Mouse (Mus musculus) liver, adult (tissue): ENCODE results near the gene Selenov.

ENCODE experiments used
- GATA4 ChIP-seq: IDR thresholded peaks from 2 replicates; pipeline ENCODE4 v1.6.1; 2014; ENCODE audit warnings: mild to moderate bottlenecking, low read length; ENCODE audit not compliant: insufficient replicate concordance

Gene Selenov

GRCm38 (mm10) chr7:28309737-28310136 lies 18.8 kb upstream of the Selenov start:
- no peak for TF ChIP-seq GATA4

- no peak for TF ChIP-seq GATA4
Observed at GRCm38 (mm10) chr7:28306216-28306615, 15.2 kb upstream of the Selenov start.

- TF ChIP-seq GATA4, result no peak
Observed at GRCm38 (mm10) chr7:28305641-28306040, 14.7 kb upstream of the Selenov start.

GRCm38 (mm10) chr7:28301616-28302433 lies 10.8 kb upstream of the Selenov start, which contains the start of gene Dll3:
Gene Dll3 (minus strand): TSS chr7:28302238.
- no peak for TF ChIP-seq GATA4

- no peak for TF ChIP-seq GATA4
Observed at GRCm38 (mm10) chr7:28298837-28299625, 8.0 kb upstream of the Selenov start.

GRCm38 (mm10) chr7:28294481-28294880 lies 3.5 kb upstream of the Selenov start:
- TF ChIP-seq GATA4, result no peak

GRCm38 (mm10) chr7:28290165-28290564 lies 821 bp downstream of the Selenov start:
- no peak for TF ChIP-seq GATA4

GRCm38 (mm10) chr7:28280630-28281029 lies 10.4 kb downstream of the Selenov start:
- no peak for TF ChIP-seq GATA4

- TF ChIP-seq GATA4, result no peak
Observed at GRCm38 (mm10) chr7:28278279-28278652, 12.7 kb downstream of the Selenov start.

- no peak for TF ChIP-seq GATA4
Observed at GRCm38 (mm10) chr7:28277615-28278278, 13.2 kb downstream of the Selenov start, which contains the start of gene Eid2b. Gene Eid2b (plus strand): TSS chr7:28277739.

GRCm38 (mm10) chr7:28277237-28277614 lies 13.8 kb downstream of the Selenov start:
- TF ChIP-seq GATA4, result no peak

GRCm38 (mm10) chr7:28271761-28272160 lies 19.2 kb downstream of the Selenov start:
- TF ChIP-seq GATA4, result no peak

- TF ChIP-seq GATA4, result no peak
Observed at GRCm38 (mm10) chr7:28269355-28269754, 21.6 kb downstream of the Selenov start.

- no peak for TF ChIP-seq GATA4
Observed at GRCm38 (mm10) chr7:28268576-28268975, 22.4 kb downstream of the Selenov start.

- TF ChIP-seq GATA4, result no peak
Observed at GRCm38 (mm10) chr7:28268042-28268531, 22.9 kb downstream of the Selenov start.
